Mouse (Mus musculus) embryonic facial prominence, embryonic 14.5 days (tissue): ENCODE measurements at regions not wholly inside any gene's neighbourhood (a gene's known extent, or its start where the extent isn't known, plus 50 kb on each side); places are given as distances from the start of the nearest gene placed in this dataset.

Experiments used
- ATAC-seq: fragments of 200-750 bp; cut with Nextera tagmentation; 2 replicates; pipeline ENCODE4 v1.8.0; 2017; ENCODE audit warnings: low read depth, moderate number of reproducible peaks, moderate TSS enrichment
- DNase-seq: peaks from one replicate; pipeline ENCODE4 v3.0.0-alpha.2; 2015; ENCODE audit warnings: low spot score
- H3K27ac ChIP-seq: fragments of 300-500 bp; sonication (generic); replicated peaks from 2 replicates; pipeline ENCODE4 v1.5.1; 2014; ENCODE audit warnings: low read depth, mild to moderate bottlenecking, low read length, moderate library complexity
- H3K27me3 ChIP-seq: fragments of 300-500 bp; sonication (generic); replicated peaks from 2 replicates; pipeline ENCODE4 v1.6.1; 2014; ENCODE audit warnings: low read length; ENCODE audit not compliant: control insufficient read depth, insufficient read depth
- H3K36me3 ChIP-seq: fragments of 300-500 bp; sonication (generic); 2 replicates; pipeline ENCODE4 v1.6.1; 2014; ENCODE audit warnings: low read length, mixed read lengths; ENCODE audit not compliant: control insufficient read depth, insufficient read depth
- H3K4me1 ChIP-seq: fragments of 300-500 bp; sonication (generic); 2 replicates; pipeline ENCODE4 v1.6.1; 2014; ENCODE audit warnings: antibody characterized with exemption, low read length; ENCODE audit not compliant: control insufficient read depth, insufficient read depth
- H3K4me2 ChIP-seq: fragments of 300-500 bp; sonication (generic); 2 replicates; pipeline ENCODE4 v1.6.1; 2014; ENCODE audit warnings: low read depth, mild to moderate bottlenecking, low read length, moderate library complexity, mixed read lengths
- H3K4me3 ChIP-seq: fragments of 300-500 bp; sonication (generic); 2 replicates; pipeline ENCODE4 v1.5.1; 2014; ENCODE audit warnings: low read depth, mild to moderate bottlenecking, low read length
- H3K9ac ChIP-seq: fragments of 300-500 bp; sonication (generic); 2 replicates; pipeline ENCODE4 v1.6.1; 2014; ENCODE audit warnings: low read depth, mild to moderate bottlenecking, low read length, moderate library complexity, mixed read lengths
- H3K9me3 ChIP-seq: fragments of 300-500 bp; sonication (generic); 2 replicates; pipeline ENCODE4 v1.6.1; 2016; ENCODE audit warnings: low read length; ENCODE audit not compliant: control insufficient read depth
- WGBS: fragments of 180-500 bp; shearing (Covaris S2); extraction: QIAGEN DNeasy Blood & Tissue Kit; methylation state at CpG from one replicate; pipeline ENCODE4 v1.1.7; 2014; 5-methylcytosine and 5-hydroxymethylcytosine counted together

DNA sequence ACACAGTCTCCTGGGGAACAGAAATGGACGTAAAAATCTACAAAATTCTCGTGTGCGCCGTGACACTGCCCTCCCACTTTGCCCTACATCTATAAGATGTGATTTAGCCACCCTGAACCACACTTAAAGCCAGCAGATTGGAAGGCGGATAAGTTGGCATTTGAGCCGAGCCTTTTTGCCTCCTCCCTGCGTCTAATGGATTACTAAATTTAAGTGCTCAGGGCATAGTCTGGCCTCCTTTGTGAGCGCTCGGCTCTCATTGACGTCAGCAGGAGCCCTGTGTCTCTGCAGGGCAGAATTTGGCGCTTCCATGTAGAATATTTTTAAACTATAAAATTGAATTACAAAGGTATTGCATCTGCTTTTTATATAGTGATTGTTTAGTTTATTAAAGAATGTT is 165.4 kb downstream of the Gm11077 start:
- no peak overlapping the region for H3K4me3 ChIP-seq
- ATAC-seq = peak; percentile 71
- peak; percentile 63 for DNase-seq
- H3K27ac ChIP-seq = no peak overlapping the region; the same call in 1 of the 2 replicates
- peak overlapping the region; percentile 24 for H3K4me2 ChIP-seq
- 37% methylated on average over 11 of the region's 11 CpGs for WGBS
- 0 out of 2 replicates have a peak, but pooled peaks cover 4% of the 10 kb centered on the region for H3K4me1 ChIP-seq
- H3K36me3 ChIP-seq = no peaks in the 10 kb centered on the region
- H3K27me3 ChIP-seq = no peaks in the 10 kb centered on the region
- H3K9me3 ChIP-seq = no peaks in the 10 kb centered on the region
- no peak overlapping the region for H3K9ac ChIP-seq

DNA sequence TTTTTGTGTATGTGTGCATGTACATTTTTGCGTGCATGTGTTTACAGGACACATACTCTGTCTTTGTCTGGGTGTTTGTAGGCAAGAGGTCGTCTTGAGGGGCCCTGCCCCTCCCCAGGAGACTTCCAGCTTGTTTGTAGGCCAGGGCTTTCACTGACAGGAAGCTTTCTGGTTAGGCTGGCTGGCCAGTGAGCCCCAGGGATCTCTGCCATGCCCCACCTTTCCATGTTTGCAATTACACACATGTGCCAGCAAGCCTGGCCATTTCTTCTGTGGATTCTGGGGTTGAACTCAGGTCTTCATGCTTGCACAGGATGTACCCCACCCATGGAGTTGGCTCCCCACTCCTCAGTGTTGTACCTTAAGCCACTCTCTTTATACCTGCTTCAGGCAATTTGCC is 166.4 kb downstream of the Gm11077 start:
- Histone ChIP-seq H3K4me1 (0 out of 2 replicates have a peak, but pooled peaks cover 4% of the 10 kb centered on the region), H3K9me3 (no peaks in the 10 kb centered on the region), H3K4me2 (no peak overlapping the region), H3K27ac (no peak overlapping the region), H3K4me3 (no peak overlapping the region), H3K9ac (no peak overlapping the region), H3K27me3 (no peaks in the 10 kb centered on the region), H3K36me3 (no peaks in the 10 kb centered on the region)
- no peak for ATAC-seq
- WGBS = 54% methylated on average over 2 of the region's 2 CpGs
- no peak for DNase-seq

DNA sequence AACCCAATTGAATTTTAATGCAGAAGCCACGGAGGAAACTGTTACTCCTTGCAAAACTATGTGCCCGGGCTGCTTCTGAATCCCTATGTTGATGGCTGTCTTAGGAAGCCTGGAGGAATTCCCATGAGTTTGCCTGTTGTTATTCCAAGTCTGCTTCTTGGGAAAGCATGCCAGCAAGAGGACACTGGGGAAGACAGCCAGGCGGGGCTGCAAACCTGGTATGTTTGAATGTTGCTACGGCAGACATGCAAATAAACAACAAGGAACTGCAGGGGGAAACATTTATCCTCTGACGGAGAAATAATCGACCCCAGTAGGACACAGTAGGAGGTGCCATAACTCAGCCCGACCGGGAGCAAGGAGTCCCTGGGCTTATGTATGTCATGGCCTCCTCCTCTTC is 168.0 kb downstream of the Gm11077 start:
- Histone ChIP-seq H3K9me3 (no peaks in the 10 kb centered on the region), H3K4me1 (0 out of 2 replicates have a peak, but pooled peaks cover 4% of the 10 kb centered on the region), H3K36me3 (no peaks in the 10 kb centered on the region), H3K9ac (no peak overlapping the region), H3K4me2 (no peak overlapping the region), H3K4me3 (no peak overlapping the region), H3K27ac (no peak overlapping the region), H3K27me3 (no peaks in the 10 kb centered on the region)
- 20% methylated on average over 8 of the region's 8 CpGs for WGBS
- ATAC-seq = no peak
- DNase-seq = peak; percentile 29

DNA sequence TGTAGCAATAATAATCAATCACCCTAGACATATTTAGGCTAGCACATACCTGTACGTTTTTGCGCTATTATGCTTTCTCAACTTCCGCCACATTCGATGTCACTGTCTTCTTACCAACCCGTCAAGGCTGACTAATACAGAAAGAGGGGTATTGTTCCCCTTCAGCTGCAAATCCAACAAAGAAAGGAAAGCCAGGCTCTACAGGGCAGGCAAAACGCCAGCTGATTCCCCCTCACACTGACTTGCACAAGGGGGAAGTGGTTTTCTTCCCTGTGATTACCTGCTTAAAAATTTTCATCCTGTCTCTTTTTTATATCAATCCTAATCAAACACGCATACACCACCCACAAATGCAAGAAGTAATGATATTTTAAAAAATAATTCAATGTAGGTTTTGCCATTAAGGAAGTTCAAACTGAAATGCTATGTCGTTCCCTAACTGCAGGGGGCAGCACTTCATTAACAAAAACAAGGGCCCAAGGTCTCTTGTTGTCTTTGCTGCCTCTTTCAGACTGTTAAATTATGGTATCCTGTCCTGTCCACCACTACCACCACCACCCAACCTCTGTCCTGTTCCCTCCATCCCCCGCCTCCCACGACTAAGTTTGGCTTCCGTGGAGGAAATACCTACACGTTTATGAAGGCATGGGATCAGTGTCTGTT is 195.4 kb downstream of the Gm11077 start:
- no peaks in the 10 kb centered on the region for H3K27me3 ChIP-seq
- H3K36me3 ChIP-seq = no peaks in the 10 kb centered on the region
- no peak overlapping the region for H3K4me3 ChIP-seq
- ATAC-seq (no peak), DNase-seq (peak; percentile 55)
- H3K9me3 ChIP-seq = no peaks in the 10 kb centered on the region
- 57% methylated on average over 12 of the region's 12 CpGs for WGBS
- no peak overlapping the region for H3K27ac ChIP-seq
- H3K9ac ChIP-seq = no peak overlapping the region
- no peak overlapping the region for H3K4me2 ChIP-seq
- H3K4me1 ChIP-seq = no peaks in the 10 kb centered on the region

DNA sequence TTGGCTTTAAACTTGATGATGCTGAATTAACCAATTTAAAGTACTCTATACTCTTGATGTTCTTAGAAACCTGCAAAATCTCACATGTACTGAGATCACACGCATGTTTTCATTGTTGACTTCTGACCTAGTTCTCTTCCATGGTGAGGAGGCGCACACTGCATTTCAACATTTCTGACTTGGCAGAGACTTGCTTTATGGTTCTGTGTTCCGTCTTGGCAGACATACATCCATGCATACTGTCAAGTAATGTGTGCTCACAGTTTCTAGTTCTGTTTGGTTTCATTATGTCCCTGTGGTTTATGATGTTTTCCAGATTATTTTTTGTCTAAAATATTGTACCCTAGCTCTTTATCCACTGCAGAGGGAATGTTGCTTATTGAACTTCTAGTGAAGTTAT is 198.5 kb downstream of the Gm11077 start:
- Histone ChIP-seq H3K36me3 (no peaks in the 10 kb centered on the region), H3K4me2 (no peak overlapping the region), H3K27me3 (no peaks in the 10 kb centered on the region), H3K27ac (no peak overlapping the region), H3K9ac (no peak overlapping the region), H3K9me3 (no peaks in the 10 kb centered on the region), H3K4me1 (no peaks in the 10 kb centered on the region), H3K4me3 (no peak overlapping the region)
- ATAC-seq = no peak; the same call in 1 of the 2 replicates
- WGBS = 70% methylated on average over 3 of the region's 3 CpGs
- peak; percentile 61 for DNase-seq

DNA sequence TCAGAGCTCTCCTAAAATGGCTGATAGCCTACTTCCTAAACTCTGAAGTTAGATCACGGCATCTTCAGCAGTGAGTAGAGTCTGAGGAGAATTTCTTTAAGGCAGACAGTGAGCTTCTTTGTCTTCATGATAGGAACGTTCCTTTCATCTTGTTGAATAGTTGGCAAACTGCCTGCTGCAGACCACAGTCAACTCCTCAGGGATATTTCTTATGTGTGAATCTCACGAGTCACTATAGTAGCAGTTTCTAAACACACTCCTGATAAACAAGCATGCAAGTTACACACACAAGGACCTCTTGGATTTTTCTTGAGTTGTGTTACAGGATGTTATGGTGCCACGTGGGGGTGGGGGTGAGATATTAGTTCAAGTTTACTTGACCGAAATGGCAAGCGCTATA is 205.2 kb downstream of the Gm11077 start:
- H3K9ac ChIP-seq = no peak overlapping the region
- 63% methylated on average over 6 of the region's 6 CpGs for WGBS

DNA sequence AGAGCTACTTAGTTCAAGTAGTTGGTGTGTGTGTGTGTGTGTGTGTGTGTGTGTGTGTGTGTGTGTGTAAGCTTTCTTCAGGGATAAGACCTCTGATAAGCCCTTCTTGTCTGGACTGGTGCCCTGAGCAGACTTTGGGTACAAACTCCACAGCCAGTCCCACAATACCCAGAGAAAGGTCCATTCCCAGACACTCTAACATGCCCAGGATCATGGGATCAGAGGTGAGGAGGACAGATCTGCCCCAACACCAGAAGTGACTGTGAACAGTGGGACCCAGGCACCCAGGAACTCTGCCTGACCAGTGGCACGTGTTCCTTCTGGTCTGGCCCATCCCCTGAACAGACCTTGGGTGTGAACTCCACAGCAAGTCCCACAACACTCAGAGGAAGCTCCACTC is 208.9 kb downstream of the Gm11077 start:
- ATAC-seq = no peak
- H3K4me1 ChIP-seq = no peaks in the 10 kb centered on the region
- no peak overlapping the region for H3K4me3 ChIP-seq
- no peak for DNase-seq
- WGBS = 83% methylated on average over 1 of the region's 1 CpGs
- H3K36me3 ChIP-seq = no peaks in the 10 kb centered on the region
- no peaks in the 10 kb centered on the region for H3K27me3 ChIP-seq
- H3K9me3 ChIP-seq = no peaks in the 10 kb centered on the region
- no peak overlapping the region for H3K27ac ChIP-seq
- H3K4me2 ChIP-seq = no peak overlapping the region
- H3K9ac ChIP-seq = no peak overlapping the region

More for the DNA sequence above, 205.2 kb downstream of the Gm11077 start:
- Histone ChIP-seq H3K4me2 (no peak overlapping the region), H3K27me3 (no peaks in the 10 kb centered on the region), H3K27ac (no peak overlapping the region), H3K9me3 (no peaks in the 10 kb centered on the region), H3K36me3 (no peaks in the 10 kb centered on the region), H3K4me1 (no peaks in the 10 kb centered on the region), H3K4me3 (no peak overlapping the region)
- ATAC-seq = no peak
- DNase-seq = peak; percentile 48

DNA sequence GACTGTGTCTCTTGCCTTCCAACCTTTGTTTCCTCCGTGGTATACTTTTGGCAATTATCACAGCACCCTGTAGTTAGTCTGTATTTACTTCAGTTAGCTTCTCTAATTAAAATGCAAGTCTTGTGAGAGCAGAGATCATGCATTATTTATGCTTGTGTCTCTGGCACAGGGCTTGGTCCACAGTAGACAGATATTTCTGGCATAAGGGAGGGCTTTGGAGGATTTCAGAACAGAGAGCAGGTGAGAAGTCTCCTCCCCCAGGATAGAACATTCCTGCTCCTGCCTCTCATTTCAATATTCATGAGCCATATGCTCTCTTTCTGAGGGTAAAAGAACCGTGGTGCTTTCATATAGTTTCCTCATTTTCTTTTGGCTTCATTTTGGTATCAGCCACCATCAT is 217.6 kb downstream of the Gm11077 start:
- ATAC-seq = no peak
- 63% methylated on average over 2 of the region's 2 CpGs for whole genome bisulfite sequencing

DNA sequence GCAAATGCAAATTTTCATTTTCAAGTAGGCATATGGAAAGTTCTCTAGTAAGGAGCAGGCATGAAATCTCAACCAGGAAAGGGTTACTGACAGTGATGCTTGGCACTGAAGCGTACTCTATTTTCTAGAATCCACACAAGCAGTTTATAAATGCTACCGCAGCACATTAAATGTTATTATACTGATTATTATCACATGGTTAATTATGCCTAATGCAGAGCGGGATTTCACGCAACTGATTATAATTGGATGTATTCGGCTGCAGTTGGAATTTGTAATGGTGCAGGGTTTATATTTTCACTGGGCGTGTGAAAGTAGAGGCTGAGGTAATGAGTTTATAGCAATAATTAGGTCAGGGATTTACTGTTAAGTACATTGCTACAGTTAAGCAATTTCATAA is 221.4 kb downstream of the Gm11077 start:
- no peak overlapping the region for H3K4me3 ChIP-seq
- ATAC-seq (no peak), DNase-seq (no peak)
- H3K9me3 ChIP-seq = no peaks in the 10 kb centered on the region
- no peaks in the 10 kb centered on the region for H3K4me1 ChIP-seq
- WGBS = 56% methylated on average over 6 of the region's 6 CpGs
- no peaks in the 10 kb centered on the region for H3K36me3 ChIP-seq
- no peaks in the 10 kb centered on the region for H3K27me3 ChIP-seq
- H3K27ac ChIP-seq = no peak overlapping the region
- H3K9ac ChIP-seq = no peak overlapping the region
- no peak overlapping the region for H3K4me2 ChIP-seq

More for the DNA sequence above, 217.6 kb downstream of the Gm11077 start:
- H3K36me3 ChIP-seq = no peaks in the 10 kb centered on the region
- no peaks in the 10 kb centered on the region for H3K27me3 ChIP-seq
- DNase-seq = no peak
- H3K27ac ChIP-seq = no peak overlapping the region
- H3K9ac ChIP-seq = no peak overlapping the region
- H3K4me2 ChIP-seq = no peak overlapping the region
- H3K4me3 ChIP-seq = no peak overlapping the region
- H3K4me1 ChIP-seq = no peaks in the 10 kb centered on the region
- no peaks in the 10 kb centered on the region for H3K9me3 ChIP-seq
